Mouse (Mus musculus): ENCODE measurements at regions not wholly inside any gene's neighbourhood (a gene's known extent, or its start where the extent isn't known, plus 50 kb on each side); places are given as distances from the start of the nearest gene placed in this dataset.

DNA sequence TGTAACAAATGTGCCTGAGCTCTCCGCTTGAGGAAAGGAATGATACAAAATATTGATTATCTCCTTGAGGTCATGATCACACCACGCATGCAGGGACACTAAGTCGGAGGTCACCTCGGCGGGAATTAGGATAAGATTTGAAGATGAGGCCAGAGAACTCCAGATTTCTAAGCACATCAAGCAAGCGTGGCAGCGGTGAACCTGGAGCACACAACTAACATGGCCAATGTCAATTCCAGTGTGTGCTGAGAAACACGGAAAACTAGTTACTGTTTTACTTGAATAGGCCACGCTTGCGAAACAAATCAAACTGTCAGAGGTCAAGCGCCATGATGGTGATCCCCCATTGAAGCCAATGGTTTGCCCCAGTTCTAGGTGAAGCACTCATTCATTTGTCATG, 743.3 kb upstream of the Sox9 start:
- TF ChIP-seq SMC3 (IDR thresholded peaks at IDR 0.05; ENCODE audit: low read depth, low read length) (no peak), USF2 (IDR thresholded peaks at IDR 0.05; ENCODE audit: borderline replicate concordance in 1 of 2, insufficient read depth in 1 of 2, low read depth in 1 of 2, low read length in 2 of 2) (no peak), NELFE (IDR thresholded peaks at IDR 0.05; ENCODE audit: low read depth, low read length) (no peak), TBP (IDR thresholded peaks at IDR 0.05; ENCODE audit: low read depth, low read length) (no peak), RAD21 (IDR thresholded peaks at IDR 0.05; ENCODE audit: low read depth, low read length) (no peak), GABPA (IDR thresholded peaks at IDR 0.05; ENCODE audit: low read depth, low read length) (no peak), MYC (IDR thresholded peaks at IDR 0.05; ENCODE audit: low read depth, low read length) (no peak), BHLHE40 (IDR thresholded peaks at IDR 0.05; ENCODE audit: borderline replicate concordance, low read depth, low read length) (no peak), ZC3H11A (IDR thresholded peaks at IDR 0.05; ENCODE audit: low read depth, low read length) (no peak), UBTF (IDR thresholded peaks at IDR 0.05; ENCODE audit: borderline replicate concordance, insufficient read depth, low read depth, low read length) (no peak), MAX (IDR thresholded peaks at IDR 0.05; ENCODE audit: low read length) (no peak), EP300 (IDR thresholded peaks at IDR 0.05; ENCODE audit: low read depth in 1 of 2, low read length in 2 of 2) (no peak), CHD2 (IDR thresholded peaks at IDR 0.05; ENCODE audit: low read length) (no peak), CHD1 (IDR thresholded peaks at IDR 0.05; ENCODE audit: low read depth, low read length) (no peak), POLR2AphosphoS5 (IDR thresholded peaks at IDR 0.05; ENCODE audit: borderline replicate concordance, low read depth, low read length) (no peak), JUND (IDR thresholded peaks at IDR 0.05; ENCODE audit: low read depth, low read length) (no peak), TCF12 (IDR thresholded peaks at IDR 0.05; ENCODE audit: low read depth, low read length) (no peak)
- no peaks in the 10 kb centered on the region for H3K27me3 ChIP-seq (ENCODE audit: control insufficient read depth in 1 of 2, insufficient read depth in 2 of 2, low read length in 2 of 2)
- no peaks in the 10 kb centered on the region for H3K4me1 ChIP-seq (ENCODE audit: control insufficient read depth in 1 of 2, insufficient read depth in 2 of 2, low read length in 2 of 2)
- no peaks in the 10 kb centered on the region for H3K36me3 ChIP-seq (ENCODE audit: control insufficient read depth in 1 of 2, insufficient read depth in 2 of 2, low read length in 2 of 2)
- no peaks in the 10 kb centered on the region for H3K79me2 ChIP-seq (ENCODE audit: control insufficient read depth, insufficient read depth, low read length, poor library complexity)
- H3K27ac ChIP-seq (ENCODE audit: control insufficient read depth, low read depth, low read length) = no peak overlapping the region
- DNase-seq (ENCODE audit: low read depth, low spot score) = no peak
- H3K4me3 ChIP-seq (ENCODE audit: control insufficient read depth in 1 of 2, insufficient read depth in 1 of 2, low read depth in 2 of 2, low read length in 2 of 2) = no peak overlapping the region
- H3K9me3 ChIP-seq (replicated peaks; ENCODE audit: insufficient read depth, low read length) = no peaks in the 10 kb centered on the region
- no peak overlapping the region for H3K9ac ChIP-seq (ENCODE audit: control insufficient read depth, low read depth, low read length, poor library complexity, severe bottlenecking)

DNA sequence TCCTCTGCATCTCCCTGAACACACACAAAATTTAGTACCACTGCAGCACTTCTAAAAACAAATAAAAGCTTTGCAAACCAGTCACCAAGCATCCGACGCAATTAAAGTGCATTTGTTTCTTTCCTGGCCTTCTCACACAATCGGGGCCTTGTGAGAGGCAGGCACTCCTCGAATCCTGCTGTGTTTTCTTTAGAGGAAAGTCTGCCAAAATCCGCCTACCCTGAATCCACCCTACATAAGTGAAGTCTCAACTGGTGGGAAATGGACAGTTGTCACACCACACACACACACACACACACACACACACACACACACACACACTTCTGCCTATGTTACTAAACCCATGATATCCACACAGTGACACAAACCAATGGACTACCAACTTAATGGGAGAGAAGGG, 737.6 kb upstream of the Sox9 start:
- Histone ChIP-seq H3K9me3 (replicated peaks; ENCODE audit: insufficient read depth, low read length) (no peaks in the 10 kb centered on the region), H3K4me1 (ENCODE audit: control insufficient read depth in 1 of 2, insufficient read depth in 2 of 2, low read length in 2 of 2) (no peaks in the 10 kb centered on the region), H3K36me3 (ENCODE audit: control insufficient read depth in 1 of 2, insufficient read depth in 2 of 2, low read length in 2 of 2) (no peaks in the 10 kb centered on the region), H3K27ac (ENCODE audit: control insufficient read depth, low read depth, low read length) (no peak overlapping the region), H3K27me3 (ENCODE audit: control insufficient read depth in 1 of 2, insufficient read depth in 2 of 2, low read length in 2 of 2) (no peaks in the 10 kb centered on the region), H3K79me2 (ENCODE audit: control insufficient read depth, insufficient read depth, low read length, poor library complexity) (no peaks in the 10 kb centered on the region), H3K4me3 (ENCODE audit: control insufficient read depth in 1 of 2, insufficient read depth in 1 of 2, low read depth in 2 of 2, low read length in 2 of 2) (no peak overlapping the region), H3K9ac (ENCODE audit: control insufficient read depth, low read depth, low read length, poor library complexity, severe bottlenecking) (no peak overlapping the region)
- TF ChIP-seq CHD1 (IDR thresholded peaks at IDR 0.05; ENCODE audit: low read depth, low read length) (no peak), TAL1 (IDR thresholded peaks at IDR 0.05; ENCODE audit: low read length) (no peak), POLR2AphosphoS2 (IDR thresholded peaks at IDR 0.05; ENCODE audit: low read length) (no peak), USF2 (IDR thresholded peaks at IDR 0.05; ENCODE audit: borderline replicate concordance in 1 of 2, insufficient read depth in 1 of 2, low read depth in 1 of 2, low read length in 2 of 2) (no peak), POLR2A (IDR thresholded peaks at IDR 0.05; ENCODE audit: control insufficient read depth in 1 of 2, insufficient read depth in 1 of 2, low read depth in 1 of 2, low read length in 2 of 2, poor library complexity in 1 of 2) (no peak), MAX (IDR thresholded peaks at IDR 0.05; ENCODE audit: low read length) (no peak), MYB (IDR thresholded peaks at IDR 0.05; ENCODE audit: low read depth, low read length) (no peak), NRF1 (IDR thresholded peaks at IDR 0.05; ENCODE audit: insufficient read depth, low read depth, low read length, poor library complexity, severe bottlenecking) (no peak)
- DNase-seq (ENCODE audit: low read depth, low spot score) = no peak
